Mouse (Mus musculus): ENCODE data around the gene Gm904. TPM values are rescaled to one million over a fixed set of nuclear protein-coding genes. Genes with fewer than 3 reads are reported as not detected.
"Not testable (repeated sequence)": the region's sequence is repeated elsewhere in the genome, so short reads cannot be mapped to it uniquely, and the experiment has no call there.

The Gm904 gene
- total RNA-seq (2022) = not detected

DNA sequence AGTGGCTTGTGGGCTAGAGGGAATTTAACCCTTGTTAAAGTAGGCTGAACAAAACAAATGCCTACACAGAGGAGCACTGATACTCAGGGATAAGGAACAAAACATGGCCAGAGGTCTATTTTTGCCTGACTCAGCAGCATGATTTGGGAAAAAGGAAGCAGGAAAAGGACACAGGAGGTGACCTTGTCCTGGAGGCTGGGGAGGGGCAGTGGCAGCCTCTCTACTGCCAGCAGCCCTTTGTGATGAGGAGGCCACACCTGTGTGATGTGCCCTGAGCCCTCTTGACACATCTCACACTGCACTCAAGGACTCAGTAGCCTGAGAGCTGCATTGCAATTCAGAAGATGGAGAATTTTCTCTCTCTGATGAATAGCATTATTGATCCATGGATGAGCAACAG lies at the start of gene Gm904:
Gene Gm904, plus strand, starts transcription at position 301 of the 400 bp plus-strand sequence.
- DNase-seq (ENCODE audit: low spot score in 2 of 2) = not testable (repeated sequence)

DNA sequence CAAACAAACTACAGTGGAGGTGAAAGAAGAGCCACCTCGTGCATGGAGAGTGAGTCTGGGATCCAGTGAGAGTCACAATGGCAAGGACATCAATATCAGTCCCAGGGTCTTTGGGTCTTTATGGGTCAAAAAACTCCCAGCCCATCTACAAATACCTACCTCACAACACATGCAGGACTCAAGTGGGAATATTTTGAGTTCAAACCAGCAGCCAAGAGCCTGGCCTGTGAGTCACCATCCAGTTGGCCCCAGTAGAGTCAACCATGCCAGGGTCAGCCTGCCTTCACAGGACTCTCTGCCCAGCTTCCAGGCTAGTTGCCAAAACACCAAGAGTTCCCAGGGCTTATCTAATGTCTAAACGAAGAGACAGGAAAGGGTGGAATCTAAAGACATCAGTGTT lies 5.7 kb downstream of the Gm904 start:
- DNase-seq (ENCODE audit: low spot score in 2 of 2) = not testable (repeated sequence)

Small RNA genes lying within 50 kb of the gene (microRNA-seq; reads per million reads assigned to microRNA genes)
- gene Gm23952 (0 reads per million in 2 experiments), gene Mir683-2 (0 reads per million in 2 experiments)

Other genes with a start within 250 kb of the Gm904 start
- gene Fbxw17, start 225.4 kb upstream of the Gm904 start, total RNA-seq (2022) = 10 to 100 TPM; 12.8 to 16.6 (median 15.0) TPM
- not detected for gene Gm47429, start 199.3 kb upstream of the Gm904 start, total RNA-seq (2022)
- gene Nutm2, start 175.9 kb upstream of the Gm904 start, total RNA-seq (2022) = not detected
- not detected for gene Gm8765, start 55.1 kb downstream of the Gm904 start, total RNA-seq (2022)